Mouse (Mus musculus): ENCODE results near the gene Olfr522. TPM values are rescaled to one million over a fixed set of nuclear protein-coding genes. Genes with fewer than 3 reads are reported as not detected.

The Olfr522 gene
- polyA plus RNA-seq, 1 experiment: not detected

DNA sequence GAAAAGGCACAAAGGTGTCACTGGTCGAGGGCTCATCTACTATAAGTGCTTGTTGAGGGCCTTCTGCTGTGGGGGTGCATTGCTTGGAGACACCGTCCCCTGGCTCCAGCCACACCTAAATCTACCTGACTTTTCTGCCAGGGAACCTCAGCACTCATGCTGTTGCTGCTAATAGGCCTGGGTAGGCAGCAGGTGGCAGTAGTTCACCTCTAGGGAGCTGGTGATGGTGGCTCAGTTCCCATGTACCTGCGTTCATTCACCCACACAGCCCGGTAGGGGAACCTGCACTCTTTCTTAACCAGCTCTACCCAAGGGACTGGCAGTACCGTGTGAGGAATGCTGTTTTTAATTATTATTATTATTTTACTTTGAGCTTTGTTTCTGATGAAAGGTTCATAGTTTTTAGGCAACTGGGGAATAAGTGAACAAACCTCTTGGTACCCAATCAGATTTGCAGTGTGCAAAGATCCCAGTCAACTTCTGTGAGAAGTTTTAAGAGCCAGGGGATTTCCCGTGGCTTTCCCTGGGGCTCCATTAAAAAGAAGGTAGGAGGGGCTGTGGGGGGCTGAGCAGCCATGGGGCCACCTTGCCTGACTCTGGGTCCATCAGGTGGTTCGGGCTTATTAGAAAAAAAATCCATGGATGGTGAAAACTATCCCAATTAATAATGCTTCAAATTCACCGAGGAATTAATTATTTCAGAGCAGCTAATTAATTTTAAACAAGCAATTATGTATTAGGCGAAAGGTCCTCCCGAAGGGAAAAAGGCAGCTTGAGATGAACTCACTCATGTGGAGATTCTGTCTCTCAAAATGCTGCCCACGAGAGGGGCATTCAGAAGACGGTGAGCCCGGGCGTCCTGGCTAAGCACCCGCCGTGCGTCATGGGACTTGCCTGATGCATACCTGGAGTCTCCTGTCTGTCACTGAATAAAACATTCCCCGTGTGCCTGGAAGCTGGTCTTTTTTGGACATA is 22.4 kb upstream of the Olfr522 start:
- no peak overlapping the region for H3K27ac ChIP-seq (replicated peaks; ENCODE audit: low read depth, low read length)
- no peak overlapping the region for H3K4me3 ChIP-seq (ENCODE audit: insufficient read depth, low read depth, low read length)
- H3K4me1 ChIP-seq (ENCODE audit: control insufficient read depth, insufficient read depth, insufficient read length, low read length): no peaks in the 10 kb centered on the region

DNA sequence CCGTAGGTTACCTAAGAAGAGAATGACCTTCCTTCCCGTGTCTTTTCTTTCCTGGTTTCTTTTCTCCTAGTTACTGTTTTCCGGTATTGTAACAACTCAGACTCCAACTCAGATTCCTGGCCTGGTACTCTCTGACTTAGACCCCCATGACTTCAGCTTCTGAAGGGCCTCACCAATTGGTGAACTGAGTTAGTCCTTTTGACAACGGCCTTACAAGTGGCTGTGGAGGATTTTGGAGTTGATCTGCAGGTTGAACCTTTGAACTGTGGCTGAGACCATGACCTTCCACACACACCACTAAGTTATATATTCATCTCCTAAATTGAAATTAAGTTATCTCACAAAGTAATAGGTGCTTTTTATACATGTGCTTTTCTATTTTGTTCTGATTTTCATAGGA is 19.6 kb upstream of the Olfr522 start:
- Histone ChIP-seq H3K4me1 (ENCODE audit: control insufficient read depth, insufficient read depth, insufficient read length, low read length) (no peaks in the 10 kb centered on the region), H3K4me3 (ENCODE audit: insufficient read depth, low read depth, low read length) (no peak overlapping the region), H3K27ac (replicated peaks; ENCODE audit: low read depth, low read length) (no peak overlapping the region)

DNA sequence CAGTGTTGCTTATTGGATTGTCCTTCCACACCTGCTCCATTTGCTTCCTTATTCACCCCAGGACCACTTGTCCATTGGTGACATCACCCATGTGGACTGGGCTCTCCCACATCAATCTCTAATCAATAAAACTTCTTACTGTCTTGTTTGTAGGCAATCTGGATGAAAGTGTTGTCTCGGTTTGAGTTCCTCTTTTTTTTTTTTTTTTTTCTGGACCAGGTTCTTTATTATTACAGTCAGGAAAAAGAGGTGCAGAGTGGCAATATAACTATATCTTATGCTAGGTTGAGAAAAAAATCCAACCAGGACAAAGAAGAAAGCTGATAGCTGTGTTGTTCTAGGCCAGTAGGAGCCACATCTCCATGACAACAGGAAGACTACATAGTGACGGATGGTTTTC is 16.1 kb upstream of the Olfr522 start:
- Histone ChIP-seq H3K4me1 (ENCODE audit: control insufficient read depth, insufficient read depth, insufficient read length, low read length) (no peaks in the 10 kb centered on the region), H3K27ac (replicated peaks; ENCODE audit: low read depth, low read length) (no peak overlapping the region), H3K4me3 (ENCODE audit: insufficient read depth, low read depth, low read length) (no peak overlapping the region)

DNA sequence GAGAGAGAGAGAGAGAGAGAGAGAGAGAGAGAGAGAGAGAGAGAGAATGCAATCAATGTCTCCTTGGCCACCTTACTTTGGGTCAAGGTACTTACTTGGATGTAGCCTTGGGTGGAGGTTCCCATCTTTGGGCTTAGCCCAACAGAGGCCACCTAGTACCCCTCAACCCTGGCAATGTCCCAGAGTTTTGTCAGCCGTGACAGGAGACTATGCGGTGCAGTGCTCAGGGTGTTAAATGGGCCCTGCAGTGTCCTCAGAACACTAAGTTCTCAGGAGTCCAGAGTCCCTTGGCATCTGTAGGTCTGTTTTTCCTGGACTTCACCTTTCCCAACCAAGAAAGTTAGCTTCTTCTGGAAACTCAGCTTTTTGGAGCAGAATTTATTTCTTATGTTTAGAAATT is 14.6 kb upstream of the Olfr522 start:
- no peaks in the 10 kb centered on the region for H3K4me1 ChIP-seq (ENCODE audit: control insufficient read depth, insufficient read depth, insufficient read length, low read length)
- no peak overlapping the region for H3K27ac ChIP-seq (replicated peaks; ENCODE audit: low read depth, low read length)
- no peak overlapping the region for H3K4me3 ChIP-seq (ENCODE audit: insufficient read depth, low read depth, low read length)

DNA sequence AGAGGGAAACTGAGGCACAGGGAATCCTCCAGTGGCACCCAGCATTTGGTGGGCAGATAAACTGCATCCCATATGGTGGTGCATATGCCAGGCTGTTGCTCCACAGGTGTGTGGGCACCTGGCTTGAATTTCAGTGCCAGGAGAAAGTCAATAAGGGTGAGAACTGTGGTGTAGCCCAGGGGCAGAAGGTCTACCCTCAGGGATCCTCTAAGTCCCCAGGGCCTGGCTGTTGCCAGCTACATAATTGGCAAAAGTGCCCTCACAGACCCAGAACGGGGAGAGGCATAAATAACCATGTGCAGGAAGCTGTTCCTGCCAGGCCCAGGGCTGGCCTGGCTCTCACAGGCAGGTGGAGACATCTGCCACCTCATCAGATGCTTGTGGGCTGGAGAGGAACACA is 8.4 kb upstream of the Olfr522 start, which contains the start of gene Olfr523:
Gene Olfr523 (plus strand): TSS at position 282 of the 400 bp plus-strand sequence.
- Histone ChIP-seq H3K4me1 (ENCODE audit: control insufficient read depth, insufficient read depth, insufficient read length, low read length) (no peaks in the 10 kb centered on the region), H3K4me3 (ENCODE audit: insufficient read depth, low read depth, low read length) (no peak within 1 kb of the TSS), H3K27ac (replicated peaks; ENCODE audit: low read depth, low read length) (no peak within 1 kb of the TSS)

DNA sequence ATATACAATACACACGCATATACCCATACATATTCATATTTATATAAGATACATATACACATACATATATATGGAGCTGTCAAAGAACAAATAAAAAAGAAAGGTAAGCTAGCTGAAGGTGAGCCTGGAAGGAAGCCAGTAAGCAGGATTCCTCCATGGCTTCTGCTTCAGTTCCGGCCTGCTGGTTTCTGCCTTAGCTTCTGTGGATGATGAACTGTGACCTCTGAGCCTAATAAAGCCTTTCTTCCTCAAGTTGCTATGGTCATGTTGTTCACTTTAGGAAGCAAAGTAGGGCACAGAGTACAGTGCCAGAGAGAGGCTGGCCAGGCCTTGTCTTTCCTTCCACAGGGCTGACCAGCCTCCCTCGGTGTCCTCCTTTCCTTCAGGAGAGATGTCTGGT is 6.3 kb upstream of the Olfr522 start:
- Histone ChIP-seq H3K4me1 (ENCODE audit: control insufficient read depth, insufficient read depth, insufficient read length, low read length) (no peaks in the 10 kb centered on the region), H3K4me3 (ENCODE audit: insufficient read depth, low read depth, low read length) (no peak overlapping the region), H3K27ac (replicated peaks; ENCODE audit: low read depth, low read length) (no peak overlapping the region)

DNA sequence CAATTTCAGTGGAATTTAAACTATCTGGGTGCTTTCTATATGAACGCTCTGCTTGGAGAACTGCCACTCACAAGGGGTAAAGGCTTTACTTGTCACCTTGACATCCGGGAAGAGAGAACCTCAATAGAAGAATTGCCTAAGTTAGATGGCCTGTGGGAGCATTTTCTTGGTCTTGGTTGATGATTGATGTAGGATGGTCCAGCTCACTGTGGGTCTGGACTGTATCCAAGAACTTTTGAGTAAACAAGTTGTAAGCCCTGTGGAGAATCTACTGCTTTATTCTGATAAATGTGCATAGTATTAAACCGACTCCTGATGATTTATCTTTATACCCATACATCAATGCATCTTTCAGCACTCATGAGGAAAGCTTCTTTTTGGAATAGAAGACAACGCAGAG is 4.8 kb upstream of the Olfr522 start:
- Histone ChIP-seq H3K4me3 (ENCODE audit: insufficient read depth, low read depth, low read length) (no peak overlapping the region), H3K27ac (replicated peaks; ENCODE audit: low read depth, low read length) (no peak overlapping the region), H3K4me1 (ENCODE audit: control insufficient read depth, insufficient read depth, insufficient read length, low read length) (no peaks in the 10 kb centered on the region)

DNA sequence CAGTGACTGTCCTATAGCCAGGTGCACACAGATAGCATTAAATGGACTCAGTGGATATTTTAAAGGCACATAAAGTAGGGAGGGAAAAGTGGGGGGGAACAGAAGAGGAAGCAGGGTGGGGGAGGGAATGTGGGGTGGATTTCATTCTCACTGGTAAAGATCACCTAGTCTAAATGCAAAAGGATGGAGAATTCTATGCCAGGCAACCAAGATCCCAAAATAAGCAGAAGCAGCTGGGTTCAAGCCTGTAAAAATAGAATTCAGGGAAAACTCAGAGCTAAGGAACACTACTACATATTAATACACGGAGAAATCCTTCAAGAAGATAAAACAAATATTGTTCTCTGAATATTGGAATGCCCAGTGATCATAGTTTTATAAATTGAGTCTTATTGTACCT is 3.4 kb upstream of the Olfr522 start:
- H3K27ac ChIP-seq (replicated peaks; ENCODE audit: low read depth, low read length): no peak overlapping the region
- H3K4me1 ChIP-seq (ENCODE audit: control insufficient read depth, insufficient read depth, insufficient read length, low read length): no peaks in the 10 kb centered on the region
- H3K4me3 ChIP-seq (ENCODE audit: insufficient read depth, low read depth, low read length): no peak overlapping the region

DNA sequence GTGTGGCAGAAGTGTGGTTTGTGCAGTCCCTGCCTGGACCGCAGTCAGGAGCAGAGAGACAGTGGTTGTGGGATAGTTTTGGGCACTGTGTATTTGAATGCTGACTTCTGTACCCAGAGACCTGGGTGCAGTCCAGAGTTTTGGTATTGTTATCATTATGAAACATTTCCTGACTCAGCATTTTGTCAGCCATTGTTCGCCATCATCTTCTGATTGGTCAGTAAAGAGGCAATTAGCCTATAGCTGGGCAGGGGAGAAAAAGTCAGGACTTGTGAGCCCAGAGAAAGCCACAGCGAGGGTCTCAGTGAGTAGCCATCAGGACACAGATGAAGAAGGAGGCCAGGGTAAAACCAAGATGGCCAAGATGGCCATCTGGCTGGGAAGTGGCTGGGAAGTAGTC is 4.2 kb downstream of the Olfr522 start:
- Histone ChIP-seq H3K4me1 (ENCODE audit: control insufficient read depth, insufficient read depth, insufficient read length, low read length) (no peaks in the 10 kb centered on the region), H3K4me3 (ENCODE audit: insufficient read depth, low read depth, low read length) (no peak overlapping the region), H3K27ac (replicated peaks; ENCODE audit: low read depth, low read length) (no peak overlapping the region)

DNA sequence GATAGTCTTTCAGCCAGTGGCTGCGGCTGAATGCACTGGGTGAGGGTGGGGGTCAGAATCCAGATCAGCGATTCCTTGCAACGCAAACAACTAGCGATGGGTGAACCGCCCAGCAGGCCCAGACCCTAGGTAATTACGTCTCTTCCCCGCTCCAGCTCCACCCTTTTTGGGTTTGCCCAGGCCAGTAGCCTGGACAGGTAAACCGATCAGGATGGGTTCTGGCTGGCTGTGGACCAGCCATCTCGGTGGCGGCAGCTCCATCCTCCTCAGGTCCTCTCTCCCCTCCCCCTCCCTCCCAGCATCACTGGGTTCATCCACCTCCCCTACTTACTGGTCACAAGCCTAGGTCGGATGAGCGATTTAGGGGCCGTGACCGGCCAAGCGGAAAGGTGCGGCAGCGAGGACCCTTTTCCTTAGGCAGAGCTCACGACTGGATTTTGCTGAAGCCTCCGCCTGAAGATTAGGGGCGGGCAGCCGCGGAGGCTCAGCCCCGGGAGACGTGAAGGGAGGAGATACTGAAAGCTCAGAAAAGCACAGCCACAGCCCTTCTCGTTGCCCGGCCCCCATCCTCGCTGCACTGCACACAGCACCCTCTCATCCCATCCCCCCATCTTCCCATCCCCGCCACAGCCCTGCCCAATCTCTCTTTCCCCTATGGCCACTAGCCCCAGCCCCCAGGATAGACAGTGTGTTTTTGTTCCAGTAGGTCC is 10.2 kb downstream of the Olfr522 start, which contains the start of gene Sprn:
Gene Sprn (minus strand): TSS at position 660 of the 710 bp plus-strand sequence.
- Histone ChIP-seq H3K27ac (replicated peaks; ENCODE audit: low read depth, low read length) (no peak within 1 kb of the TSS), H3K4me3 (ENCODE audit: insufficient read depth, low read depth, low read length) (no peak within 1 kb of the TSS; the same call in 1 of the 2 replicates), H3K4me1 (ENCODE audit: control insufficient read depth, insufficient read depth, insufficient read length, low read length) (no peaks in the 10 kb centered on the region)

DNA sequence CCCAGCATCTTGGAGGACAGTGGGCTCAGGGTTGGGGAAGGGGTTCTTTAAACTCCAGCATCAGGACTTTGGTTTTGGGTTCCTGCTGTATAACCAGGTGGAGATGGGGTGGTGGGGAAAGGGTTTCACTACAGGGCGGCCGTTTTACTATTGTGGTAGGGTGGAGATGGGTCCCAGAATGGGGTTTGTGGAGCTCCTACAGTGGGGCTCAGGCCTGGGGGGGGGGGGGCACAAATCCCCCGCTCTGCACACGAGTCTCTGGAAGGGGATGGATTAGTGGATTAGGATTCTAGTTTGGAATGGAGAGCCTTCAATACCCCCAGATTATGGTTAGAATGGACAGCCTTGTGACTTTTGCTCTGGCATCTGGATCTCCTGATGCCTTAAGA is 10.7 kb downstream of the Olfr522 start:
- Histone ChIP-seq H3K4me1 (ENCODE audit: control insufficient read depth, insufficient read depth, insufficient read length, low read length) (no peaks in the 10 kb centered on the region), H3K4me3 (ENCODE audit: insufficient read depth, low read depth, low read length) (no peak overlapping the region), H3K27ac (replicated peaks; ENCODE audit: low read depth, low read length) (no peak overlapping the region)

DNA sequence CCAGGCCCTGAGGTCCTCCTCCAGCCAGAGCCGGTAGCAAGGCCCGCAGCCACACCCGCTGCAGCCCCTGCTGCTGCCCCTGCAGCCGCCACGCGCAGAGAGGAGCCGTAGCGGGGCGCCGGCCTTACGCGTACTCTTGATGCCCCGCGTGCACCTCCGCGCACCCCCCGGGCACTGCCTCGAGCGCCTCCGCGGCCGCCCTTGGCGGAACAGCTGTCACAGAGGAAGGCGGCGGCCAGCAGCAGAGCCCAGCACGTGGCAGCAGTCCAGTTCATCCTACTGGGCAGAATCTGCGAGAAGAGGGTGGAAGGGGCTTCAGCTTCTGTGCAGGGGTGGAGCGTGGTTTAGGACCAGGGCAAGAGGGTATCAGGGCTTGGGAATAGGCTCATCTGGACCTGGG is 11.2 kb downstream of the Olfr522 start:
- Histone ChIP-seq H3K4me1 (ENCODE audit: control insufficient read depth, insufficient read depth, insufficient read length, low read length) (no peaks in the 10 kb centered on the region), H3K27ac (replicated peaks; ENCODE audit: low read depth, low read length) (no peak overlapping the region), H3K4me3 (ENCODE audit: insufficient read depth, low read depth, low read length) (no peak overlapping the region)

DNA sequence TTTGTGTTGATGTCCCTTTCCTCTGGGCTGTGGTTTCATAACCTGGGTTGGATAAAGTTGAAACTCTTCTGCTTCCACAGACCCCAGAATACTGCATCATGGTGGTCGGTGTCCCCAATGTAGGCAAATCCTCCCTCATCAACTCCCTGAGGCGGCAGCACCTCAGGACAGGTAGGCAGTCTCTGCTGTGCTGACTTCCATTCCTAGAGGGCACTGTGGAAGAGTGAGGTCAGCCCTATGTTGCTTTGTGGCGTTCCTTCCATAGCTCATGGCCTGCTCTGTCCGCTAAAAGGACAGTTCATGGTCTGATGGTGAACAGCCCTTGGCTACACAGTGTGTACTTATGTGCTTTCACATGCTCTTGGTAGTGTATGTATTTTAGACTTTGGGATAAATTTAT is 20.0 kb downstream of the Olfr522 start:
- Histone ChIP-seq H3K27ac (replicated peaks; ENCODE audit: low read depth, low read length) (no peak overlapping the region), H3K4me3 (ENCODE audit: insufficient read depth, low read depth, low read length) (no peak overlapping the region), H3K4me1 (ENCODE audit: control insufficient read depth, insufficient read depth, insufficient read length, low read length) (no peaks in the 10 kb centered on the region)

DNA sequence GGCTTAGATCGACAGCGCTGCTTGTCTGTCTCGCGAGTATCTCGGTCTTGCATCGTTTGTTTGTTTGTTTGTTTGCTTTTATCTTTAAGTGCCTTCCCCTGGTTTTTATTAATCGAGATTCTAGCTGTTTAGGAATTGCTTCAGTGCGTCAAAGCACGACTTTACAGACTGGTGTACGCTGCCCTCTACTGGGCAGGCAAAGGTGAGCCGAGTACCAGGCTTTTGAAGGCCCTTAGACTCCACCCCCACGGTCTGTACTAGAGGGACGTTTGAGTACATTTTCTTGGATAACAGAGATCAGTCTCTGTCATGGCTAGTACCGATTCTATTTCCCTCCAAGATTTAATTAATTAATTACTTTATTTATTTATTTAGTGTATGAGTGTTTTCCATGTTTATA is 23.2 kb downstream of the Olfr522 start:
- no peaks in the 10 kb centered on the region for H3K4me1 ChIP-seq (ENCODE audit: control insufficient read depth, insufficient read depth, insufficient read length, low read length)
- no peak overlapping the region for H3K4me3 ChIP-seq (ENCODE audit: insufficient read depth, low read depth, low read length)
- no peak overlapping the region for H3K27ac ChIP-seq (replicated peaks; ENCODE audit: low read depth, low read length)

DNA sequence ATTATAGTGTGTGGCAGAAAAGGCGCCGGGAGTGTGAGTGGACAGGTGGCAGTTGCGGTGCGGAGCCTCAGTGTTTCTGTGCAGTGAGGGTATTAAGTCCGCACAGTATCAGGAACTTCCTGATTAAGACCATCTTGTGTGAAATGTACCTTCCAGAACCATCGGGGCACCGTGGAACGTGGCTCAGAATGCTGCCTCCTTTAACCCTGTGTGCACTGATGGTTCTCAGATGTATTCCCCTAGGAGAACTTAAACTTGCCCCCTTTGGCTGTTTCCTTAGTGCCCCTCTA is 26.6 kb downstream of the Olfr522 start:
- Histone ChIP-seq H3K27ac (replicated peaks; ENCODE audit: low read depth, low read length) (peak overlapping the region; percentile 79), H3K4me1 (ENCODE audit: control insufficient read depth, insufficient read depth, insufficient read length, low read length) (no peaks in the 10 kb centered on the region), H3K4me3 (ENCODE audit: insufficient read depth, low read depth, low read length) (peak overlapping the region; percentile 94)
